Mouse (Mus musculus): ENCODE data around the gene Tars.

Gene Tars

DNA sequence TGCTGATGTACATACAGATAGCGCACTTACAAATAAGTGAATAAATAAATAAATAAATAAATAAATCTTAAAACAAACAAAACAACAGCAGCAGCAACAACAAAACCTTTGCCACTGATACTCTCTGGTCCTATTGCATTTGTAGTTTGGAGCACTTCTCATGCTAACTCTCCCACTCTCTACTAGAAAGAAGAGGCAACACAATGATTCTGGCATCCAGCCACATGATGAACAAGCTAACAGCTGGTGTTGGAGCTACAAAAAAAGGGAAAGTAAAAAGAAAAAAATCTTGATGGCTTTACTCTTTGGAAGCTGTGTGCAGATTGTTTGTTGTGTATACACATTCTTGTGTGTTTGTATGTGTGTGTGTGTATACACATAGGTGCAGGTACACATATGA is 34.7 kb downstream of the Tars start:
- in situ Hi-C loops (cut with MseI, MboI): no loop called here

DNA sequence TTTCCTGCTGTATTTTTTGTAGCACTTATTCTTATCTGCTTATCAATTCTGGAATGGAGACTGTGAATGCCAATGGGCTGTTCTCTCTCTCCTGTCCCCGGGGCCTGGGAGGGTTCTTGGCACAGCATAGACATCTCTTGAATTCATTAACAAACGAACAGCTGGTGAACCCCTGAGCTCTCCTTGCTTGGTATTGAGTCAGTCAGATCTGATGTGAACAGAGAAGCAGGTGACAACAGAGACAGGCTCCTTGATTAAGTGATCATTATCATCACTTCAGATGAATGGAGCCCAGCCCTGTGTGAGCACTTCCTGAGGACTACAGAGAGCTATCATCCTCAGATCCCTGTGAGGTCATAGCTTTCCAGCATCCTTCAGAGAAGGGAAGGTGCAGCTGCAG is 35.4 kb downstream of the Tars start:
- in situ Hi-C loops (cut with MseI, MboI): no loop called here

DNA sequence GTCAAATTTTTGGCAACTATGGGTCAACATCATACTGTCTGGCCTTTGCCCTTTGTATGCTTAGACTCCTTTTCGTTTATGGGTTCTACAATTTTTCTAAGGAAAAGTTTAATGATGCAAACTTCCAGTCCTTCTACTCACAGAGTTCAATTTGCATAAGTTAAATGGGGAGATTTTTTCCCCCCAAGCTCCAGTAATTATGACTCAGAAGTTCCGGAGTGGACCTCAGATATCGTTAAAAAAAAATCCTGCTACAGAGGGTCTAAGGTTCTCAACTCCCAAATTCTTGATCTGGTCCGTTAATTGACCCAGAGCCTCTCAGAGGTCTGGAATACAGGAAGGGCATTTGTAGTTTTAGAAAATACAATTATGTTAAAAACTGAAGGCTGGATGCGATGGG is 37.6 kb downstream of the Tars start:
- in situ Hi-C loops (cut with MseI, MboI): no loop called here

DNA sequence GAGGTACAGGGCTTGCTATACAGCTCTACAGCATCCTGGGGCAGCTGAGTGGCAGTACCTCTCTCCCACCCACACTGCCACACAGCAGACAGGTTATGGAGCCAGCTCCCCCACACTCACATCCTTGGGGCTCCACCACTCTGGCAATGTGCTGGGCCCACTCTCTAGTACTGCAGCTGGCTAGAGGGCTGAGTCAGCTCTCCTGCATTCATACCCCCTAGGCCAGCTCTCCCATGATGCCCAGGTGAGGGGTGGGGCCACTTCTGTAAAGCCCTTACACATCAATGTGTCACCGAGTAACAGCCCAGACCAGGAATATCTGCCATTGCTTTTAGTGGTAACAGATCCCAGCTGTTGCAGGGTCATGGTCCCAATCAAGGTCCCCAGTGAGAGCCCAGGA is 38.6 kb downstream of the Tars start:
- in situ Hi-C loops (cut with MseI, MboI): no loop called here

DNA sequence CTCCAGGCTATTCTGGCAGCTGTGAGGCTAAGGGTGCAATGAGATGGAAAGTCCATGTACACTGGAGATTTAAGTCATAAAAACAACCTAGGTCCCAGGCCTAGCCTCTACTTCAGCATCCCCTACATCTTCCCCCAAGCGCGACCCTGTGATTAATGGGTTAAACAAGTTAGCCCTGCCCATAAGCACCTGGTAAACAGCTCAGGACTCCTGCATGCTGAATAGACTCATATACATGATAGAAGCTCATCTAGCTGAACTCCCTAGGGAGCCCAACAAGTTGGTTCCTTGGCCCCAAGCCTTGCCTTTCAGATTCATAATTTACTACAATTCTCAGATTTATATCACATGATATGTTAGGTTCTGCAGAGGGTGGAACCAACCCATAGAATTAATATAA is 42.0 kb downstream of the Tars start:
- in situ Hi-C loops (cut with MseI, MboI): no loop called here

DNA sequence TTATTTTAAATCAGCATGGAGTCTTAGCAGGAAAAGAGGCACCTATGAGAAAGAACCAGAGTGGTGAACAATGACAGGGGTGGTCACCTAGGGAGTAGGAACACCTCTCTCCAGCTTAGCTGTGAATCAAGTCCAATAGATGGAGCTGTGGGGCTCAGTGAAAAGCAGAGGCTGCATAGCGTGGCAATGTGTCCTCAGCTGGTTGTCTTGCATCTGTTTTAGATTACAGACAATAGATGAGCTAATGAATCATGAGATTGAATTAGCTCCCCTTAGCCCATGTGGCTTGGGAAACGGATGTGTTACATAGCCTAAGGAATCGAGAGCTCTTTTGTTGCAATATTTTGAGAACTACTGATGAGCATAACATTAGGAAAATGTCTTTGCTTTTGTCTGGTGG is 43.6 kb downstream of the Tars start:
- in situ Hi-C loops (cut with MseI, MboI): no loop called here

DNA sequence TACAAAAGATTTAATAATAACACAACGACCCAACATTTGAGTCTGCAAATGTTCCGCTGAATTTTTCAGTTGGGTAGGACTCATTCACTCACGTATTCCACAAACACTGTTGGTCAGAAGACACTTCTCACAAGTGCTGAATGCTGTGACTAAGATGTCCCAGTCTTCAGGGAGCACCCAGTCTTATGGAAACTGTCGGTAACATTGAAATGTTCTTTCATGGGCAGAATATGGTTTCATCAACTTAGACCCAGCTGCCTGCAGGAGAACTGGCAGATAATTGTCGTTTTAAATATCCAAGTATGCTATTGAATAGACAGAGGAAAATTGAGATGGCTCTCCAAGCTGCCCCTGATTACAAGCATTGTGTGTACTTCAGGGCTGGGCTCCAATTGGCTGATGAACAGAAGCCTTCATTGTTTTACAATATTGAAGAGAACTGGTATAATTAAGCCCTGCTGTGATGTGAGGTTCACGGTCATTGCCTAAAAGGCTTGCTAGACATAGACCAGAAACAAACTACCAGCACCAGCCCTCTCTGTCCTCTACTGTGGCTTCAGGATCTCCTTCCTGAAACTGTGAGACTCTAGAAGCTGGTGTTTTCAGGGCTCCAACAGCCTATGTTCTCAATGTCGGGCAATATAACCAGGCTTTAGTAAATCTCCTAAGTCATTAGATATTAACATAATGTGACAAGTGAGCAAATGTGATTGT is 59.8 kb downstream of the Tars start:
- in situ Hi-C loops (cut with MseI, MboI): no loop called here

All from mouse trophoblast stem cell (cell line).